Mouse (Mus musculus) adrenal gland, postnatal 10 days (tissue): Measurements from ENCODE around the gene Jup. TPM values are rescaled to one million over a fixed set of nuclear protein-coding genes. Genes with fewer than 3 reads are reported as not detected.
A peak's percentile ranks its signal among the peaks of the same experiment; 100 is the strongest.
"Not testable (repeated sequence)": the region's sequence is repeated elsewhere in the genome, so short reads cannot be mapped to it uniquely, and the experiment has no call there.

ENCODE experiments used
- DNase-seq: peaks from one replicate; pipeline ENCODE4 v3.0.0; 2021; ENCODE audit warnings: mixed read lengths
- total RNA-seq, 2 experiments: library from RNA; stranded (reverse); gene quantifications; 2 replicates each; pipeline ENCODE4 v1.2.3; 2021

Gene Jup
- total RNA-seq, 2 experiments from 2014 or later, result 89.6 to 99.0 TPM

DNA sequence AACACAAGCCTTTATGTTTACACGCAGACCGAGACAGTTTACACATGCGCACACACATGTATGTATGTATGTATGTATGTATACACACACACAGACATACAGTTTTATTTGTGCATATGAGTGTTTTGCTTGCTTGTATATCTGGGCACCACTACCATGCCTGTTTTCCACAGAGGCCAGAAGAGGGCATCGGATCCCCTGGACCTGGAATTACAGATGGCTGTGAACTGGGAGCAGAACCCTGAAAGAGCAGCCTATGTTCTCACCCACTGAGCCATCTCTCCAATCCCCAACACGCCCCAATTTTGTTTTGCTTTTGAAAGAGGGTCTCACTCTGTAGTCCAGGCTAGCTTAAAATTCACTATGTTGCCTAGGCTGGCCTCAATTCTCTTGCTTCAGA lies 40.2 kb downstream of the Jup start:
- no peak for DNase-seq

DNA sequence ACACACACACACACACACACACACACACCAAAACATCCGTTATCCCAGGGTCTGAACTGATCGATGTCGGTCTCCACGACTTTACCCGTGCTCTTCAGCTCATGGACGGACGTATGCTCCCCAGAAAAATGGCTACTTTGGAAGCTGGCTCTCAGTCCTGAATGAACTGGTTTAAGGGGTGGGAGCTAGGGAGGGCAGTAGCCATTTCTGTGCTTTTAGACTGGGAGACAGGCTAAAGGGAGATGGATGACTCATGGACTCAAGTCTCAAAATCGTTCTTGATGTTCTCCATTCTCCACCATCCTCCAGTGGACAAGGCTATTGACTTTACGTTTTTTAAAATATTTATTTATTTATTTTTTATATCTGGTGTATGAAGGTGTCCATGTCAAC lies 40.7 kb downstream of the Jup start:
- peak; percentile 26 for DNase-seq

DNA sequence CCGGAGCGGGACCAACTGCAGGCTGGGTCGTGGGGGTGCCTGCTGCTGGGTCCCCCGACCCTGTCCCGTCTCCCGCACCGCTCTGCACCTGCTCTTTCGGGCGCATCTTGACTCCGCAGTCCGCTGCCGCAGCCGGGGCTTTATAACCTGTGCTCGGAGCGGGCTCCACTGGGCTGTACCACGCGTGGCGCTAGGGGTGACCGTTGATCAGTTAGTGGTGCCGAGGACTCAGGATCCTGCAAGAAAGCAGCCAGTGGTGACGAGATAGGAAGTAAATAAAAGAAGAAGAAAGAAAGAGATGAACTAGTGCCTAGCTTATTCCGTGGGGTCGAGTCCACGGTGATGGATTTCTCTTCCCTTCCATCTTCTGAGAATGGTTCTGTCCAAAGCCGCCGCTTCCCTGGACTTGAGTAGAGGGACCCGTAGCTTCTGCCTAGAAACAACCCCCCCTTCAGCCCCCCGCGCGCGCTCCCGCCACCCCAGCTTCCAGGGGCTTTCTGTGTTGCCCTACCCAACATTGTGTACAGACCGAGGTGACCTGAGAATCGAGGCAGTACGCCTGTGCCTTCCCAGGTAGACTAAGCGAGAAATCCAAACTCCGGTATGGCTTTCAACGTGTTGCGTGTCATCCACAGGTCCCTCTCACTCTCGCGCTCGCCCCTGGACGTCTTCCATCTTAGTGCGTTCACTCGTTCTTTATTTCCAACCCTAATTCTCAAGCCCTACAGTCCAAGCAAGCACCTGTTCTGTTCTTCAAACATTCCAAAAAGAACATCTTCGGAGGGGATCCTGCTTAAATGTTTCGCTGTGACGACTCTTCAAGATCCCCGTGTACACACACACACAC lies 41.4 kb downstream of the Jup start, which contains the start of gene Hap1:
Gene Hap1 (minus strand): TSS at position 157 of the 847 bp plus-strand sequence.
- peak; percentile 85 for DNase-seq

DNA sequence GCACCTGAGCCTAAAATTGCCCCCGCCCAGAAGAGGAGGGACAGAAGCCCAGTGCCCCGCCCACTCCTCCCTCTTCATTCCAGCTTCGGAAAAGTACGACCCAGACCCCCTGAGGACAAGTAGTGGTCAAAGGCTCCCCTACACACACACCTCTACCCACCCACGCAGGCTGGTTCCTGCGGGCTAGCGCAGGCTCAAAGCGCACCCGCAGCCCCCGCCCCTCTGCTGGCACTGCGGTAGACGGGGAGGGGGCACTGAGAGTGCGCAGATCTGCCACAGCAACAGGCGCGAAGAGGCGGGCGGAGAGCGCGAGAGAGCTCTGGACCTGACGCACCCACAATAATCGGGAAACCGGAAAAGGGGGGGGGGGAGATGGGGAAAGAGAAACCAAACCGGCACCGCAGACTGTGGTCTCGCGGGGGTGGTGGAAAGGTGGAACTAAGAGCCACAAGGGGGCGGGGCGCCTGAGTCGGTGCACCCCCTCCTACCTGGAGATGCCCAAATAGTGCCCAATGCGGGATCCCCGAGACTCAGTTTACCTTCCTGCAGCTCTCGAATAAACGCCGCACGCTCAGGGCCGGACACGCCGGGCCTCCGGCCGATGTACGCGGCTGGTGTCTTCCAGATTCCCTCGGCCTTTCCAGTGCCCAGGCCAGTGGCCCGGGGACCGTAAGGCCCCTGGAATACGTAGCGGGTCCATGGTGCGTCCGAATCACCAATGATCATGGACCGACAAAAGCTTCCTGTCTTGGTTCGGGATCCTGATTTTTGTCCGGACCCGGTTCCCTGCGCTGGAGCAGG lies 42.2 kb downstream of the Jup start:
- peak; percentile 58 for DNase-seq

DNA sequence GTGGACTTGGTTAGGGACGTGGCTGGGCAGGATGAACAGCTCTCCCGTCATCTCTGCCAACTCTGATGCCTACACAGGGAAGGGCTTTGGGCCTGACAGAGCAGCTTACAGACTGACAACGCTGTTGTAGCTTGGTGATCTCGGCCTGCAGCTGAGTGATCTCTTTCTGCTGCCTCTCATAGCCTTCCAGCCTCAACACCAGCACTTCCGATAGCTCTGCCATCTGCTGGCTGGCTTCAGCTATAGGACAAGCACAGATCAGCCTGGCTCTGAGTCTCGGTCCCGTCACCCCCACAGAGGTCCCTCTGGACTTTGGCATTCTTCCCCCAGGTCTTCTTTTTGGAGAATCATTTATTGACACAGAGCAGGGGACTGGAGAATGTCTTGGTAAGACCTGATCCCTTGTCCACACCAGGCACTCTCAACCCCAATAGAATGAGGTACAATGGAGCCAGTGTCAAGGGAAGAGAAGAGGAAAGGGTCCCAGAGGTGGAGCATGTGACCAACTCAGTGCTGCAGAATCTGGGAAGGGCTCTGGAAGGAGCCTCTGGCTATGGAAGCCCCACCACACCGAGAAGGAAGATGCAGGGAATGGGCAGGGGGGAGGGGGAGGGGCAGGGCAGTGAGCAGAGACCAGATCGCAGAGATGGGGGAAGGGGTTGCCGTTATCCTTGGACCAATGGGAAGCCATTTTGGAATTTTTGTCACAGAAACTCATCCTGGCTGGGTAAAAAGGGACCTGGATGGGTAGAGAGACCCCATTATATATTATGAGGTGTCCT lies 45.3 kb downstream of the Jup start:
- peak; percentile 47 for DNase-seq

DNA sequence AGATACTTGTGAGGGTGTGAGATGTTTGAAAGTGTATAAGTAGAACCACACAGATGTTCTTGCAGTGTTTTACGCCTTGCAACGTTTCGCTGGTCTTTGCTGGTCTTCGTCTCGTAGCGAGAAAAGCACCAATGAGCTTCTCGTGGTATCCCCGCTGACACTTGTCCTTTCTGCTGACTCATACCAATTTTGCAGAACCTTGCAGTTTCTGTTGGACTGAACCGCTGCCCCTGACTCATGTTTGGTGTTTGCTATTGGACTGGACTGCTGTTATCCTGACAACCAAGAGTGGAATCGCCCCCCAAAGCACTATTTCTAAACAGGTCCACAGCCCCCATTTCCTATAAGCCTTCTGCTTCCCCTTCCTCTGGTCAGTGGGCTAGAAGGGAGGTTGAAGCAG lies 53.3 kb downstream of the Jup start:
- DNase-seq, result no peak

DNA sequence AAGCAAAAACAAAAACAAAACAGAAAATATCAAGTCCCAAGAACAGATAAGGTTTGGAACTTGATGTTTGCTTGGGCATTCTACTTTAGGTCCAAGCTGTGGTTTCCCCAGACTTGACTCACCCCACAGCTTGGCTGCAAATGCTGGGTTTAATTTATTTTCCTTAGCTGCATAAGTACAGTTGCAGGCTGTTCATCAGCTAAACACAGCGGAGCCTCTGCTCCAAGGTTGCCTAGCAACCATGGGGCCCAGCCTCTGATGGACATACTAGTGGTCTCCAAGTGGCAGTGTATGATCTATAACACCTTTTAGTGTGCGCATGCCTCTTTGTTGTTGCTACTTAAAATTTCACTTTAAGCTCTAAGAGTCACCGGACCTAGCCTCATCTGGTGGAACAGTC lies 61.8 kb downstream of the Jup start:
- DNase-seq, result no peak

DNA sequence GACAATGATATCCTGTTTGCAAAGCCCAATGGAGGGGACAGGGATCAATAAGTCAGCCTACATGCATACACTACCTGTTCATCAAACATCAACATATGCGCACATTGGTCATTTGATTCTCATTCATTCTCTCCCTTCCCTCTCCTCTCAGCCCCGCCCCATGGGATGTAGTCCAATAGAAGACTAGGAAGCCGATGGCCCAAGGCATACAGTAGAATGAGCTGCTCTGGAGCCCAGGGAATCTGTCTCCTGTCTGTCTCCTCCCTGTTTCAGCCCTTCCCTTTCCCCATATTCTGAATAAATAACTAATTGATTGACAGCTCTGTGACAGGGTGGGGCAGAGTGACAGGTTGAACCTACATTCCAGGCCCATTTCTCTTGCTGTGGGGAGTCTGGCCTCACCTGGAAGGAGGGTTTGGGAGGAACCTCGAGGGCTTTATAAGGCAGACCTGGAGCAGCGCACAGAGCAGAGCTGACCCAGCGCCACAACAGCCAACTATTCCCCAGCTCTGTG lies 63.6 kb downstream of the Jup start, which contains the start of gene Gast:
Gene Gast (plus strand): TSS at position 464 of the 514 bp plus-strand sequence.
- DNase-seq, result no peak

DNA sequence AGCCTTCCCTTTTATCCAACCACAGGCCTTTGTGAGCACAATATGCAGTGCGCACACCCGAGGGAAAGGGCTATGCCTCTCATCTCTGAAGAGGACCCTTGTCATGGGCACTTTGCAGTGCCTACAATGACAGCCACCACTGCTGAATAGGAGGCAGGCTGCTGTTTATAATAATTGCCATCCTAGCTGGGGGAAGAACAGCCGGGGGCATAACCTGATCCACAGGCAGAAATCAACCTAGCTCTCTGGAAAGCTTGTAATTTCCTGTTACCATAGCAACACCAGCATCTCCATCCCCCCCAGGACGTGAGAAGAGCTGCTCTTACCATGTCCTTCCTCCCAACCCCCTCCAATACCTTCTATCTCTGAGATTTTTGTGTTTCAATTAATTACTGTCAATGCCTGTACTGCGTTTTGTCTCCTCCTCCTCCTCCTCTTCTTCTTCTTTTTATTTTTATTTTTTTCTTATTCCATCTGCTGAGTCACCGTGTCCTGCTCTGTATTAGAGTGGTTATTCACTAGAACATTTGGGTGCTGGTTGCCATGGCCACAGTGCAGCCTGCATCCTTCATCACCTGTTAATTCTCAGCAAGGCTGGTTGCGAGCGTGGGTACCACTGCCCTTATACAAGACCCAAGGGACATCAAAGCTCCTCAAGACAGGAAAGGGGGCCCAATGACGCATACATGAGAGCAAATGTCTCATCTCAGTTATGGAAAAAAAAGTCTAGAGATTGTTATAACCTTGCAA lies 64.6 kb downstream of the Jup start:
- DNase-seq, result no peak

DNA sequence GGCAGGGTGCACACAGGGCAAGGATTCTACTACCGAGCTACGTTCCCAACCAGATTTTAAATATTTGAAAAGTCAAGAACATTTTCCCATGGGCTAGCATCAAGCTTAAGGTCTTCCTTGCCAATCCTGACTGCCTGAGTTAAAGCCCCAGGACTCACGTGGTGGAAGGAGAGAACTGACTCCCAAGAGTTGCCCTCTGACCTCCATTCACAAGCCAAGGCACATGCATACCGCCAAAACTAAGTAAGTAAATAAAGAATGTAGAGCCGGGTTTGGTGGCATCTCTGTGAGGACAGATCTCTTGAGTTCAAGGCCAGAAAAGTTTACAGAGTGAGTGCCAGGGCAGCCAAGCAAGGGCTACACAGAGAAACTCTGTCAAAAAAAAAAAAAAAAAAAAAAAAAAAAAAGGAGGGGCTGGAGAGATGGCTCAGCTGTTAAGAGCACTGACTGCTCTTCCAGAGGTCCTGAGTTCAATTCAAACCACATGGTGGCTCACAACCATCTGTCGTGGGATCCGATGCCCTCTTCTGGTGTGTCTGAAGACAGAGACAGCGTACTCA lies 66.7 kb downstream of the Jup start:
- DNase-seq, result not testable (repeated sequence)

DNA sequence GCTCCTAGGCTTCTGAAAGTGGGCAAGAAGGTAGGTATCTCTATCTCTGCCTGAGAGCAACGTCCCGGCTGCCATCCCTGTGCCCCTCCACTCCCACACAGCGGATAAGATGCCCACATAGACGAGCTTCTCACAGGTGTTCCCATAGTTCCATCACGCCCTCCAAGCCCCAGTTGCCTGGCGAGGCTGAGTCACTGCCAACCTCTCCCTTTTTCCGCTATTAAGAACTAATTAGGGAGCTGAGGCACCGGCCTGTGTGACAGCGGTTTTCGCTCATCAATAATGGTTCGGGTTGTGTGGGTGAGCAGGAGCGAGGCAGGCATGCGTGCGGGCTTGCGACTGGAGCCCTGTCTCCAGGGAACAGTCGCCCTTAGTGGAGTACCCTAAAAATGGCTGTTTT lies 67.3 kb downstream of the Jup start:
- DNase-seq, result no peak

DNA sequence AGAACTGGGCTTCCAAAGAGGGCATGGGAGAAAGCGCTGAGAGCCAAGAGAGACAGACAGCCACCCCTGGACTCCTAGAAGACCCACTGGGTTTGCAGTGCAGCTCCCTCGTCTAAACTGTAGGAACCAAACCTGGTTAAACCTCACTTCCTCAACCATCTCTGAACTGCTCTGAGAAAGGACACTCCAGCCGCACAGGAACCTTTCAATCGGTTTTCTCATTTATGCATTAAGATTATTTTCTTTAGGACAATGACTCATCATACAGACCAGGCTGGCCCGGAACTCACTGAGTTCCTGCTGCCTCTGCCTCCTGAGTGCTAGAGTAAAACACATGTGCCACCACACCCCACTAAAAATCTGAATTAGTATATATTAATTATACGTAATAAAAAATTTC lies 69.8 kb downstream of the Jup start:
- no peak for DNase-seq

DNA sequence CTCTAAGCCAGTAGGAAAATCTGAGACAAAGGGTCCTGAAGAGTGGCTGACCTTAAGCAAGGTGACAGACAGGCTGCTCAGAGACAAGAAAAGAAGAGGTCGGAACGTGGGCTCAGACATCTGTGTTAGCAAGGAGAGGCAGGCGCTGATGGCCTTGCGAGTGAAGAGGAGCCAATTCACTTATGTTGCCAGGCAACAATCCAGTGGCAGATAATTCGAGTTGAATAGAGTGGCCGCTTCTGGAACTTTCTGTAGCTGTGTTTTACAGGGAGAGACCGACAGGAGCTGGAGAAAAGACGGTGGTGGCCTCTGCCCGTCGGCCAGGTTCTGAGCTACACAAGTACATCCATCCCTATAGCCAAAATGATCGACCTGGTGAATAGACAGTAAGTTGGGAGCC lies 70.2 kb downstream of the Jup start:
- no peak for DNase-seq

DNA sequence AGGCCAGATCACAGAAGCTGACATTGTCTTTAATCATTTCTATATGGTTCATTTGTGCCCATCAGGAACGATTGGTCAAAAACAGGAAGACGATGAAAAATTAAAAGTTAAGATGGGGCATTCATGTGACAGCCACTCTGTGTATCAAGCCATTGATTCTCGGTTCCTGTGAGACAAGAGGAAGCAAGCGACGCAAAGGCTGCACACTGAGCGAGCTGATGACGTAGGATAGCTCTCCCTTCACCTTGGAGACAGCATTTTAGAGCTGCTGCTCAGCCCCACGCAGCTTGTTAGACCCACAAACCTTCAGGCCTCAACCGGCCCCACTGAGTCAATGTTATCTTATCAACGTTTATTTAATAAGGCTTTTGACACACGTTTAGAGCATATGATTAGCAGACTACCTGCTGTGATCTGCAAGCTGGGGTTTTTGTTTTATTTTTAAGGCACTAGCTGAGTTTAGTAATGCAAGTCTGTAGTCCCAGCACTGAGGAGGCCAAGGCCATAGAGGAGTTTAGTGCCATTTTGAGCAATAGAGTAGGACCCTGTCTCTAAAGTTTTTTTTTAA lies 72.4 kb downstream of the Jup start:
- DNase-seq, result no peak

DNA sequence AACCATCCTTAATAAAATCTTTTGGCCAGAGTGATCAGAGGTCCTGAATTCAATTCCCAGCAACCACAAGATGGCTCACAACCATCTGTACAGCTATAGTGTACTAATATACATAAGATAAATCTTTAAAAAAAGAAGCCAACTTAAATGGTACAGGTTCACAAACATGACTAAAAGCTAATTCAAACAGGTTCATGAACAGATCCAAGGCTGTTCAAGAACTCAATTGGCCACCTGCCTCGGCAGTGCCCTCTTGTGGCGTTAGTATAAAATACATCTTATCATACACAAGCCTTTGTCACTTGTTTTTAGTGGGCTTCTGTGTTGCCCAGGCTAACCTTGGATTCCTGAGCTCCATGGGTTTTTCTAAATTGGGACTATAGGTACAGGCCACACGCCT lies 74.0 kb downstream of the Jup start:
- peak; percentile 76 for DNase-seq

DNA sequence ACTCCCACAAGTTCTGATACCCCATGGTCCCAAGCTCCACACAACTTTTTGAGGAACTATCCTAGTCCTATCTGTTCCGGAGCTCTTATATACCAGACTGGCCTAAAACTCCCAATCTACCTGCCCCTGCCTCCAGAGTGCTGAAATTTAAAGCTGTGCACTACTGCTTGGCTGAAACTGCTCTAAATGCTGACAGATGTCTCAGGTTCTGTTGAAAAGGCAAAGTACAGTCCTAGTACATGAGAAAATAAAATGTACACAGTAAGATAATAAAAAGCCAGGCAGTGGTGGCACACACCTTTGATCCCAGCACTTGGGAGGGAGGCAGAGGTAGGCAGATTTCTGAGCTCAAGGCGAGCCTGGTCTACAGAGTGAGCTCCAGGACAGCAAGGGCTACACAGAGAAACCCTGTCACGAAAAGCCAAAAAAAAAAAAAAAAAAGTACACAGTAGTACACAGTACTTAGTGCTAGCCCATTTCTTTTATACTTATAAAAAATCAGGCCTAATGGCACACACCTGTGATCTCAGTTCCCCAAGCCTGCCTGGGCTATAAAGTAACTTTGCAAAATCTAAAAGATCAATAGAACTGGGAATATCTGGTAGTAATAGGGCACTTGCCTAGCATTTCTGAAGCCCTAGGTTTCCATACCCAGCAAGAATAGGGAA lies 74.8 kb downstream of the Jup start:
- DNase-seq, result no peak

DNA sequence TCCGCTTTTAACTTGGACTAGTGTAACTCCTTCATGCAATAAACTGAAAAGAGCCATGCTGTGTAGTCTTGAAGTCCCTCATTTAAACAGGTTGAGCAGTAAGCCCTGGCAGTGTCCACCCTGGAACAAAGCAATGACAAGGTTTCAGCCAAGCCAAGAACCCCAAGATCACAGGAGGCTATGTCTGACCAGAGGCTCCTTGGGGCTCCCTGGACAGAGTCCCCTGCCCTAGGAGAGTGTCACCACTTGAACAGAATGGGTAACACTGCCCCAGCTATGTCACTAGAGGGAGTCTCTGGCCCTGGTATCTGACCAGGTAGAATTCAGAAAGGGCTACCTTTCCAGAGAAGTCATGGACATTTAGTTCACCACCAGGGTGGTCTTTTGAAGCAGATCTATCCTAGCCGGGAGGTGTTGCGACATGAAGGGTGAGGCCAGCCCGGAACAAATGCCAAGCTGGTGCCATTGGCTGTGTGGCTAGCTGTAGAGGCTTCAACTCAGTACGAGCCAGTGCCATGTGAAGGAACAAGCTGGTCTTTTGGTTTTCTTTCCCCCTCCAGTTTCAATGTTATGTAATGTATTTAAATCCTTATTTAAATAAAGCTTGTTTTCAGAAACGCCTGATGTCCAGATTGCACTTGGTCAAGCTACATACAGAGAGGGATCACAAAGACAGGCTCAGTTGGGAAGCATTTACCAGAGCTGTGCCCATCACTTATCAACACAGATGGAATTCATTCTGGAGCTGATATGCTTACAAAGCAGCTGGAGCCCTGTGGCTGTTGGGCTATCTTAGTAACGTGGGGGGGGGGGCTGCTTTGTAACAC lies 75.9 kb downstream of the Jup start:
- not testable (repeated sequence) for DNase-seq

DNA sequence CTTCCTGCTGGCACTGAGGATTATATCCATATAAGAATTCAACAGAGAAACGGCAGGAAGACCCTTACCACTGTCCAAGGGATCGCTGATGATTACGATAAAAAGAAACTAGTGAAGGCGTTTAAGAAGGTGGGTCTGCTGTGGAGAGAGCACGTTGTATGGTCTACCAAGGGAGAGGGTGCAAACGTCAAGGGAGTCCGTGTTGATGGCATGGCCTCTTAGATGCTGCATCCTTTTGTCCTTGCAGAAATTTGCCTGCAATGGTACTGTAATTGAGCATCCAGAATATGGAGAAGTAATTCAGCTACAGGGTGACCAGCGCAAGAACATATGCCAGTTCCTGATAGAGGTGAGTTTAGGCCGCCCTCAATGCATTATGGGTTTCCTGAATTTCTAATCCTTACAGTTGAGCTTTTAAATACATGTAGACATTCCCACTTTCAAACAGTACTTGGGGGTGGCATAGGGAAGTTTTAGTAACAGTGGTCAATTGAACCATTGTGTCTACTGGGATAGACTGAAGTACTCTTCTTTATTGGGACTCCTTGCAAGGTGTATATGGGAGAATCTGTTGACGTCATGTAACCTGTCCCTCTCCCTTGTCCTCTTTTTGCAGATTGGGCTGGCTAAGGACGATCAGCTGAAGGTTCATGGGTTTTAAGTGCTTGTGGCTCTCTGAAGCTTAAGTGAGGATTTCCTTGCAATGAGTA lies 76.7 kb downstream of the Jup start:
- DNase-seq, result not testable (repeated sequence)

DNA sequence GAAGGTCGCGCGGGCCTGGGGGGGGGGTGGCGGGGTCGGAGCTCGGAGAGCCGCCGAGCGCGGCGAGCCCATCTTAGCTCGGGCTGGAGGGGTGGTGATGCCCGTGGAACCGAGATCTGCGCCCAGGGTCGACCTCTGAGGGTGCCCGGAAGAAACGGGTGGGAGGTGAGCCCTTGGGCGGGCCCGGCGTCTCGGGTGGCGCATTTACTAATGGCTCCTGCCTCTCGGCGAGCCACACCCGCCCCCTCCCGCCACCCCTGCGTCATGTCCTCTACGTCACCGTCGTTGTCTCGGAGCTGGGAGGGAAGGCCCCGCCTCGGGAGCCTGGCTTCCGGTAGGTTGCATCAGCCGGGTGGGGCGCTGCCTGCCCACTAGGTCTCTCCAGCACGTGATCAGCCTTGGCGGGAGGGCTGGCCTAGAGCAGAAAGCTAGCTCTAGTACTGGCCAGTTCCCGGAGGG lies 77.4 kb downstream of the Jup start:
- DNase-seq, result peak; percentile 98
